In genomic region chr11:90250189-90250588, GRCm38 (mm10) we compare ENCODE assay signal across 7 mouse cellular contexts. TPM values are rescaled to one million over a fixed set of nuclear protein-coding genes. Genes with fewer than 3 reads are reported as not detected.
DNase-seq lines count a peak whose midpoint lies in the region; ATAC-seq lines count a peak whose summit lies in the region.

No protein-coding gene starts in this region.

- no peaks in the 10 kb centered on the region for H3K9me3 ChIP-seq in lung, embryonic 15.5 days
- no peaks in the 10 kb centered on the region for H3K9me3 ChIP-seq in heart, embryonic 13.5 days
- no peaks in the 10 kb centered on the region for H3K9me3 ChIP-seq in liver, embryonic 11.5 days (ENCODE audit: control insufficient read depth, low read length)

- no peaks in the 10 kb centered on the region for H3K36me3 ChIP-seq in lung, embryonic 15.5 days
- H3K36me3 ChIP-seq in heart, embryonic 13.5 days = no peaks in the 10 kb centered on the region
- H3K36me3 ChIP-seq in liver, embryonic 11.5 days (ENCODE audit: control insufficient read depth, insufficient read depth, low read length) = no peaks in the 10 kb centered on the region

- peak overlapping the region; percentile 93 for H3K9ac ChIP-seq in lung, embryonic 15.5 days
- H3K9ac ChIP-seq in heart, embryonic 13.5 days = peak overlapping the region; percentile 98
- peak overlapping the region; percentile 73 for H3K9ac ChIP-seq in liver, embryonic 11.5 days (ENCODE audit: low read depth, low read length)

- H3K27me3 ChIP-seq in lung, embryonic 15.5 days = no peaks in the 10 kb centered on the region
- no peaks in the 10 kb centered on the region for H3K27me3 ChIP-seq in heart, embryonic 13.5 days (replicated peaks)
- H3K27me3 ChIP-seq in liver, embryonic 11.5 days (replicated peaks; ENCODE audit: control insufficient read depth, insufficient read depth, low read length) = no peaks in the 10 kb centered on the region

- peak overlapping the region; percentile 83; the same call in 1 of the 2 replicates for H3K27ac ChIP-seq in lung, embryonic 15.5 days
- peak overlapping the region; percentile 95 for H3K27ac ChIP-seq in heart, embryonic 13.5 days (replicated peaks)
- H3K27ac ChIP-seq in liver, embryonic 11.5 days (ENCODE audit: low read depth, low read length) = no peak overlapping the region

- peak overlapping the region; percentile 64 for H3K4me2 ChIP-seq in lung, embryonic 15.5 days
- peak overlapping the region; percentile 82 for H3K4me2 ChIP-seq in heart, embryonic 13.5 days
- H3K4me2 ChIP-seq in liver, embryonic 11.5 days = peak overlapping the region; percentile 82

- H3K4me1 ChIP-seq in lung, embryonic 15.5 days = peaks cover 33% of the 10 kb centered on the region
- H3K4me1 ChIP-seq in heart, embryonic 13.5 days = peaks cover 54% of the 10 kb centered on the region
- H3K4me1 ChIP-seq in liver, embryonic 11.5 days (replicated peaks; ENCODE audit: control insufficient read depth, insufficient read depth, low read length) = peaks cover 17% of the 10 kb centered on the region

- no peak for ATAC-seq in lung, embryonic 15.5 days (ENCODE audit: borderline replicate concordance, extremely low read depth, low FRiP score, low TSS enrichment)
- no peak for ATAC-seq in heart, embryonic 13.5 days (ENCODE audit: extremely low read depth, insufficient number of reproducible peaks, low FRiP score, low TSS enrichment)
- no peak for ATAC-seq in liver, embryonic 11.5 days (replicated peaks; ENCODE audit: low FRiP score)

- WGBS in lung, embryonic 15.5 days = 1% methylated on average over 9 of the region's 9 CpGs
- WGBS in heart, embryonic 13.5 days = under 1% methylated on average over 9 of the region's 9 CpGs
- WGBS in liver, embryonic 11.5 days = 1% methylated on average over 9 of the region's 9 CpGs

- no peak for DNase-seq in lung, adult 18-20 months
- DNase-seq in cerebellum, postnatal 10 days = peak; percentile 15 to 36
- DNase-seq in liver, embryonic 11.5 days (ENCODE audit: low spot score) = peak; percentile 40
- peak; percentile 41 to 45 for DNase-seq in thymus, postnatal 10 days (ENCODE audit: low spot score in 2 of 2)
- DNase-seq in gastrocnemius, adult 18-20 months (ENCODE audit: low spot score) = no peak

- peak overlapping the region; percentile 92 for H3K4me3 ChIP-seq in lung, embryonic 15.5 days
- peak overlapping the region; percentile 94 for H3K4me3 ChIP-seq in heart, embryonic 13.5 days
- peak overlapping the region; percentile 75 for H3K4me3 ChIP-seq in liver, embryonic 11.5 days (ENCODE audit: low read depth, low read length)

RNA-seq across cellular contexts. Expression of gene Mmd, which starts 0.9 kb away (rescaled TPM):
- polyA plus RNA-seq in lung, embryonic 15.5 days (2015; fragmentation: Nextera tagmentation; extraction: Ambion mirVana) = 45.5 and 45.7 TPM in 2 replicates
- 84.1 and 99.1 TPM in 2 replicates for polyA plus RNA-seq in heart, embryonic 13.5 days (2015; fragmentation: Nextera tagmentation; extraction: Ambion mirVana)
- 16.3 and 17.1 TPM in 2 replicates for polyA plus RNA-seq in liver, embryonic 11.5 days (2014; fragmentation: Nextera tagmentation; extraction: Ambion mirVana)
- total RNA-seq in gastrocnemius, adult 18-20 months (2021) = 10 to 100 TPM in 1 of 2 experiments, 1 to 10 TPM in 1; 9.5 to 16.2 TPM

Comparison
In these comparisons a context has a peak if more than half of its experiments do, and no peak if none do; other contexts are left out.
1. DNase-seq: peak in cerebellum, postnatal 10 days (2 of 2), liver, embryonic 11.5 days (single experiment) and thymus, postnatal 10 days (2 of 2); none in lung, adult 18-20 months (0 of 2) and gastrocnemius, adult 18-20 months (single experiment).
2. Peak in every context shown above with its lines, with median percentiles within 50 percentile points of each other: H3K4me2 ChIP-seq, H3K4me3 ChIP-seq and H3K9ac ChIP-seq.